Mouse (Mus musculus): Measurements from ENCODE around the gene Art1. TPM values are rescaled to one million over a fixed set of nuclear protein-coding genes. Genes with fewer than 3 reads are reported as not detected.
A peak's percentile ranks its signal among the peaks of the same experiment; 100 is the strongest.

Gene Art1
- polyA plus RNA-seq, 1 experiment from 2014 or later = 0.26 TPM

DNA sequence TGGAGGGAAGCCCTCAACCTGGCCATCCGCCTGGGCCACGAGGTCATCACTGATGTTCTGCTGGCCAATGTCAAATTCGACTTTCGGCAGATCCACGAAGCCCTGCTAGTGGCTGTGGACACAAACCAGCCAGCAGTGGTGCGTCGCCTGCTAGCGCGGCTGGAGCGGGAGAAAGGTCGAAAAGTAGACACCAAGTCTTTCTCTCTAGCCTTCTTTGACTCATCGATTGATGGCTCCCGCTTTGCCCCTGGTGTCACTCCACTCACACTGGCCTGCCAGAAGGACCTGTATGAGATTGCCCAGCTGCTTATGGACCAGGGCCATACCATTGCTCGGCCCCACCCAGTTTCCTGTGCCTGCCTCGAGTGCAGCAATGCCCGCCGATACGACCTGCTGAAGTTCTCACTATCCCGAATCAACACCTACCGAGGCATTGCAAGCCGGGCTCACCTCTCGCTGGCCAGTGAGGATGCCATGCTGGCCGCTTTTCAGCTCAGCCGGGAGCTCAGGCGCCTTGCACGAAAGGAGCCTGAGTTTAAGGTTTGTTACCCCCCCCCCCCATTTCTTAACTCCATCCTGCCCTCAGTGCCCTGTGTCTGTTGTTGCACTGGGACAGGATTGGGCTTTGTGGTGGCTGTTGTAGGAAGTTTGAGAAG lies 17.4 kb upstream of the Art1 start:
- Histone ChIP-seq H3K27ac (no peak overlapping the region), H3K4me1 (replicated peaks) (no peaks in the 10 kb centered on the region), H3K36me3 (peaks cover 82% of the 10 kb centered on the region), H3K9me3 (no peaks in the 10 kb centered on the region), H3K4me3 (no peak overlapping the region), H3K4me2 (no peak overlapping the region), H3K27me3 (no peaks in the 10 kb centered on the region), H3K9ac (no peak overlapping the region)
- 92% methylated on average over 26 of the region's 26 CpGs for WGBS
- no peak for ATAC-seq (ENCODE audit: low FRiP score)

DNA sequence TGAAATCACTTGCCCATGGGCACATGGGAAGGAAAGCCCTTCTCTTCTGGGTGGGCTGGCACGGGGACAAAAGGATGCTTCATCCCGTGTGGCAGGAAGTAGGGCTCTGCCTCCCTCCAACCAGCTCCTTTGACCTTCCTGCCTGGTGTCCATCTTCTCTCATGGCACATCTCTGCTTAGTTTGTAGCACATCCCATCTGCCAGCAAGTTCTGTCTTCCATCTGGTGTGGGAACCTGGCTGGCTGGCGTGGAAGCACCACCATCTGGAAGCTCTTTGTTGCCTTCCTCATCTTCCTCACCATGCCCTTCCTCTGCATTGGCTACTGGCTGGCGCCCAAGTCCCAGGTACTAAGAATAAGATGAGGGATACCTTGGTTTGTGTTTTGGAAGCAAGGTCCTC lies 14.2 kb upstream of the Art1 start:
- Histone ChIP-seq H3K36me3 (peaks cover 71% of the 10 kb centered on the region), H3K4me2 (no peak overlapping the region), H3K4me3 (no peak overlapping the region), H3K4me1 (replicated peaks) (no peaks in the 10 kb centered on the region), H3K27me3 (no peaks in the 10 kb centered on the region), H3K9ac (no peak overlapping the region), H3K27ac (no peak overlapping the region), H3K9me3 (no peaks in the 10 kb centered on the region)
- no peak for ATAC-seq (ENCODE audit: low FRiP score)
- 81% methylated on average over 4 of the region's 4 CpGs for WGBS

DNA sequence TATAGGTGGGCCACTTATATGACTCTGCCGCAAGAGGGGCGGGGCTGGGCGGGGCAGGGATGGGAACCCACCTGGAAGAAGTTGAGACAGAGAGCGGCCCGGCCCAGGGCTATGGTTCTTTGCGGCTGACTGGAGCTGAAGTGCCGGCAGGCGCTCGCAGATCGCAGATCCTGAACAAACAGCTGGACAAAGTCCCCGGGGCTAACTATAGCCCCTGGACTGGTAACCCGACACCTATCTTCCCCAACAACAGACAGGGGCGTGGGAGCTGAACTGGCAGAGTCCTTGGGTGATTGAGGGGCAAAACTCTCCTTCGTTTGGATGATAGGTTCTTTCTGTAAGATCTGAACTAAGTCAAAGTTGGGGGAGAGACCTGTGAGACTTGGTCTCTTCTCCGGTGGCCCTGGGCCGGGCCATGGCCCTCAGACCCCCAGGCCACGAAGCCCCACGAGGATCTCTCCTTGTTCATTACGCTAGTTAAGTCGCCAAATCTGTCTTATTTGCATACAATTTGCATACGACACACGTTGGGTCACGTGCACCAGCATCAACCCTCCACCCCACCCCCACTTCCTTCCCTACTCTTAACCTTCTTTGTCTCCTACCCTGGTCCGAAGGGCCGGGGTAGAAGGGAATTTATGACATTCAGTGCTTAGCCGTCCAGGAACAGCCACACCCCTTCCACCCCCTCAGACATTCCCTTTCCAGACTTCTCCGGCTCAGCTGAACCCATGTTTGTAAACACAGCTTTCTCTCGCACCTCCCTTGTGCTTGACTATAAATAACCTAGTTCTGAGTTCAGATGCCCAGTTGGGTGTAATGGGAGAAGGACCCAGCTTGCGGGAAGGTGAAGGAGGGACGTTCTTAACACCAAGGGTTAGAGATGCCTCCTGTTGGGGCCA lies 1.5 kb upstream of the Art1 start:
- ATAC-seq (ENCODE audit: low FRiP score) = peak; percentile 55; the same call in 1 of the 2 replicates
- H3K36me3 ChIP-seq = peaks cover 4% of the 10 kb centered on the region
- H3K4me2 ChIP-seq = peak overlapping the region; percentile 49
- peaks cover 22% of the 10 kb centered on the region for H3K4me1 ChIP-seq (replicated peaks)
- WGBS = 4% methylated on average over 30 of the region's 30 CpGs
- no peak overlapping the region for H3K27ac ChIP-seq
- H3K4me3 ChIP-seq = peak overlapping the region; percentile 18
- H3K9ac ChIP-seq = no peak overlapping the region
- no peaks in the 10 kb centered on the region for H3K9me3 ChIP-seq
- 0 out of 2 replicates have a peak, but pooled peaks cover 3% of the 10 kb centered on the region for H3K27me3 ChIP-seq

DNA sequence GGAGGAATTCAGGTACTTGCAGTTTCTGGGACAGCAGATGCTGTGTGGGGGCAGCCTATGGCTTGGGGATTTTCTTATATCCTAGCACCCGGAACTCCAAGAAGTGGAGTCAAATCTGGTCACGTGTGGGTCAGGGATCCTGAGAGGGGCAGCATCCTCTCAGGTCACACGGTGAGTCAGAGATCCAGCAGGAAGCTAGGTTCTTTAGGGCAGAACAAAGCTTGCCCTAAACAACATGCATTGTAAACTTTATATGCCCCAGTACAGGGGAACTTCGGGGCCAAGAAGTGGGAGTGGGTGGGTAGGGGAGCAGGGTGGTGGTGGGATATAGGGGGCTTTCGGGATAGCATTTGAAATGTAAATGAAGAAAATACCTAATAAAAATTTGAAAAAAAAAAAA lies 675 bp upstream of the Art1 start:
- H3K4me3 ChIP-seq = no peak overlapping the region
- H3K9ac ChIP-seq = no peak overlapping the region
- no peak overlapping the region for H3K27ac ChIP-seq
- H3K9me3 ChIP-seq = no peaks in the 10 kb centered on the region
- peaks cover 4% of the 10 kb centered on the region for H3K36me3 ChIP-seq
- H3K4me1 ChIP-seq (replicated peaks) = peaks cover 22% of the 10 kb centered on the region
- no peak overlapping the region for H3K4me2 ChIP-seq
- 63% methylated on average over 5 of the region's 5 CpGs for WGBS
- 0 out of 2 replicates have a peak, but pooled peaks cover 3% of the 10 kb centered on the region for H3K27me3 ChIP-seq
- ATAC-seq (ENCODE audit: low FRiP score) = no peak

DNA sequence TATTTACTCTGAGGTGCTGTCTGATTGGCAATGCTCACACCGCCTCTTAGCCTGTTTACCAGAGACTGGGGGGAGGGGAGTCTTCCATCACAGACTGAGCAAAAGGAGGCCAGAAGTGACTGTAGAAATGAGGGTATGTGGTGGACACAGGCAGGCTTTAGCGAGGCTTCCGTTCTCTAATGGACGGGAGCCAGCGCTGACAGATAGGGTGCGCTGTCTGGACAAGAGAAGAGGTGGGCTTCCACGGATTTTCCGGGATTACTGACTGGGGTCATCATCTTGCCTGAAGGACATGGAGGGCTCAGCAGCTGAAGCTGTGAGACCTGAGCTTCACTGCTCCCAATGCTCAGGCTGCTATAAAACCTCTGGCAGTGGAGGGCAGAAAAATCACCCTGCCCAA lies 698 bp downstream of the Art1 start:
- no peak for ATAC-seq (ENCODE audit: low FRiP score)
- 35% methylated on average over 8 of the region's 8 CpGs for WGBS
- peaks cover 30% of the 10 kb centered on the region for H3K4me1 ChIP-seq (replicated peaks)
- H3K9ac ChIP-seq = no peak overlapping the region
- no peaks in the 10 kb centered on the region for H3K9me3 ChIP-seq
- no peak overlapping the region for H3K4me2 ChIP-seq
- no peaks in the 10 kb centered on the region; the same call in 1 of the 2 replicates for H3K36me3 ChIP-seq
- H3K4me3 ChIP-seq = no peak overlapping the region
- 0 out of 2 replicates have a peak, but pooled peaks cover 3% of the 10 kb centered on the region for H3K27me3 ChIP-seq
- H3K27ac ChIP-seq = no peak overlapping the region

DNA sequence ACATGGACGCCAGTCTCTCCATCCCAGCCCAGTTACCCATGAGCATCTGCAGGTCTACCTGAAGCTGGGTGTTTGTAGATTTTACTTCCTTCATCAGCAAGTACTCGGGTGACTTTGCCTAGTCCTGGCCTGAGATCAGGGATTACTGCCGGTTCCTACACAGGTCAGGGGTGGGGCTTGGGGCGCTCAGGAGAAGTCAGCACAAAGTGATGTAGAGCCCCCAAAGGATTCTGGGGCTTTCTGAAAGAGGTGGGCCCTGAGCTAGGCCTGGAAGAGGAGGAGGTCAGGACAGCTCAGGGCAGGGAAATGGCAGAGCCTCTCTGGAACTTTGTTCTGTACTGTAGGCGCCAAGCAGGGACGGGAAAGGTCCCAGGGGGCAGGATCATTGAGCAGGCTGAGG lies 1.2 kb downstream of the Art1 start:
- Histone ChIP-seq H3K4me3 (no peak overlapping the region), H3K4me1 (replicated peaks) (peaks cover 30% of the 10 kb centered on the region), H3K27me3 (0 out of 2 replicates have a peak, but pooled peaks cover 3% of the 10 kb centered on the region), H3K9me3 (no peaks in the 10 kb centered on the region), H3K4me2 (no peak overlapping the region), H3K36me3 (no peaks in the 10 kb centered on the region), H3K9ac (no peak overlapping the region), H3K27ac (no peak overlapping the region)
- WGBS = 51% methylated on average over 6 of the region's 6 CpGs
- ATAC-seq (ENCODE audit: low FRiP score) = no peak

DNA sequence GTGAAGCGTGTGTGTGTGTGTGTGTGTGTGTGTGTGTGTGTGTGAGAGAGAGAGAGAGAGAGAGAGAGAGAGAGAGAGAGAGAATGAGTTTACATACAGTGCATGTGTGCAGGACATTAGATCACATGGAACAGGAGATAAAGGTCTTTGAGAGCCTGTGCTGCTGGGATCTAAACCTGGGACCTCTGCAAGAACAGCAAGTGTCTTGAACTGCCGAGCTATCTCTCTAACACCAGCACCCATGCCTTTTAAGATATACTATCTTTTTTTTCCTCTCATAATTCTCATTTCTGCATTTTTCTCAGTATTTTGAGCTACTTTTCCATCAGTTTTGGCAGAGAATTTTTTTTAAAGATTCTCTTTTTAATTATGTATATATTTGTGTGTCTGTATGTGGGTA lies 2.0 kb downstream of the Art1 start:
- Histone ChIP-seq H3K36me3 (no peaks in the 10 kb centered on the region), H3K27me3 (0 out of 2 replicates have a peak, but pooled peaks cover 3% of the 10 kb centered on the region), H3K4me2 (no peak overlapping the region), H3K4me1 (replicated peaks) (peaks cover 30% of the 10 kb centered on the region), H3K27ac (no peak overlapping the region), H3K9me3 (no peaks in the 10 kb centered on the region), H3K4me3 (no peak overlapping the region), H3K9ac (no peak overlapping the region)
- ATAC-seq (ENCODE audit: low FRiP score) = no peak
- WGBS = 93% methylated on average over 2 of the region's 2 CpGs

DNA sequence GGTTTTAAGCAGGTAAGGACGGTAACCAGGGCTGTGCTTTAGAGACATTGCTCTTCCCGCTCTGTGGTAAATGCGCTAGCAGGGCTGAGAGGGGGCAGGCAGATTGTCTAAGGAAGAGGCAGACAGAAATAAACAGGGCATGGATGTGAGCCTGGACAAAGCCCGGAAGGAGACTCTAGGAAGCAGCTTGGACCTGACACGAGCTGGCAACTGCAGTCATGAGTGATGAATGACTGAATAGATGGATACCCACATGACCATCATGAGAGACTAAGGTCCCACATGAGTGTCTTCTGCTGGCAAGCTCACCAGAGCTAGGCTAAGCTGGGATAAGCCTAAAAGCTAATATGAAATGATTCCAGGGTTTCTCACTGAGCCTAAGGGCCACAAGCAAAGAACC lies 2.6 kb downstream of the Art1 start:
- H3K9ac ChIP-seq = no peak overlapping the region
- no peaks in the 10 kb centered on the region for H3K9me3 ChIP-seq
- peaks cover 30% of the 10 kb centered on the region for H3K4me1 ChIP-seq (replicated peaks)
- H3K4me3 ChIP-seq = no peak overlapping the region
- H3K27me3 ChIP-seq = 0 out of 2 replicates have a peak, but pooled peaks cover 3% of the 10 kb centered on the region
- H3K4me2 ChIP-seq = no peak overlapping the region
- H3K36me3 ChIP-seq = no peaks in the 10 kb centered on the region
- ATAC-seq (ENCODE audit: low FRiP score) = no peak
- WGBS = 77% methylated on average over 5 of the region's 5 CpGs
- no peak overlapping the region for H3K27ac ChIP-seq

DNA sequence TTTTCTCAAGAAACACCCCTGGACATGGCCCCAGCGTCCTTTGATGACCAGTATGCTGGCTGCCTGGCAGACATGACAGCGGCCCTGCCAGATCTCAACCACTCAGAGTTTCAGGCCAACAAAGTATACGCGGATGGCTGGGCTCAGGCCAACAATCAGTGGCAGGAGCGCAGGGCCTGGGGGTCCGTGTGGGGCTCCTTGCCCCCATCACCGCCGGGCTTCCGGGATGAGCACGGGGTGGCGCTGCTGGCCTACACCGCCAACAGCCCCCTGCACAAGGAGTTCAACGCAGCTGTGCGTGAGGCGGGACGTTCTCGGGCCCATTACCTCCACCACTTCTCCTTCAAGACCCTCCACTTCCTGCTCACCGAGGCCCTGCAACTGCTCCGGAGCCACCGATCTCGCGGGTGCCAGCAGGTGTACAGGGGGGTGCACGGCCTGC lies 5.2 kb downstream of the Art1 start:
- H3K4me3 ChIP-seq = peak overlapping the region; percentile 24
- H3K9ac ChIP-seq = peak overlapping the region; percentile 43
- no peaks in the 10 kb centered on the region for H3K36me3 ChIP-seq
- no peaks in the 10 kb centered on the region for H3K27me3 ChIP-seq
- ATAC-seq (ENCODE audit: low FRiP score) = no peak
- 21% methylated on average over 23 of the region's 23 CpGs for WGBS
- peak overlapping the region; percentile 52 for H3K4me2 ChIP-seq
- no peaks in the 10 kb centered on the region for H3K9me3 ChIP-seq
- no peak overlapping the region for H3K27ac ChIP-seq
- H3K4me1 ChIP-seq (replicated peaks) = peaks cover 18% of the 10 kb centered on the region

DNA sequence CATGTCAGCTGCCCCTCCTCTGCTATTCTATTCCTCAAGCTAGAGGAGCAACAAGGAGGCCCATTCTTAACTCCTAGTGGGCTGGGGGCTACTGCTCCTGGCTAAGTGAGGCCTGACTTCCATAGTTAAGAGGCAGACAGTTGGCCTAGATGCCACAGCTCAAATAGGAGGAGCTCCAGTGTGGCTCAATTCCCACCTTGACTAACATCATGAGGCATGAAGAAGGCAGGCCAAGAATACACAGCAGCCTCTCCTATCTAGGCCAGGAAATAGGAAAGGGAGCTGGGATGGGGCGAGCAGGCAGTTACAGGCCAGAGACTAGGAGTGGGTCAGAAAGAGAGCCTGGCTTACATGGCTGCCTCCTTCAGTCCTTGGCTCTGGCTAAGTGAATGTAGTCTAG lies 6.7 kb downstream of the Art1 start:
- Histone ChIP-seq H3K4me3 (no peak overlapping the region), H3K9me3 (no peaks in the 10 kb centered on the region), H3K4me1 (replicated peaks) (peaks cover 7% of the 10 kb centered on the region), H3K27ac (no peak overlapping the region), H3K36me3 (no peaks in the 10 kb centered on the region), H3K27me3 (no peaks in the 10 kb centered on the region), H3K9ac (no peak overlapping the region), H3K4me2 (no peak overlapping the region)
- no peak for ATAC-seq (ENCODE audit: low FRiP score)
- WGBS = 79% methylated on average over 1 of the region's 1 CpGs

DNA sequence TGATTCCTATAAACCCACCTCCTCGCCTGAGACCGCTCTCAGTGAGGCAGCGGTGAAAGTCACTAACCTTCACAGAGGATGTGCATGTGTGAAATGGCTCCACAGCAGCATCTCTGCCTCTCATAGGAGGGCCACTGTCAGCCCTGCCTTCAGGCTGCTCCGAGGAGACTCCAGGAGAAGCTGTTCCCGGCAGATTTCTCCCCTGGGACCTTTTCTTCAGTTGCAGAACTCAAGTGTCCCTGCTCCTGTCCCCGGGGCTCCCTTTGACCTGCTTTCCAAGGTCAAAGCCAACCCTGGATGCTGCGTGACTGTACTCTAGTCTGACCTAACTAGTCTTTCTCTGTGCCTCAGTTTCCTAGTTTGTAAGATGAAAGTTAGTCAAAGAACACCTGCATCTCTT lies 7.6 kb downstream of the Art1 start, which contains the start of gene Art5:
TSS of gene Art5 (minus strand) at position 319 of the 400 bp plus-strand sequence.
- no peak within 1 kb of the TSS for H3K9ac ChIP-seq
- H3K27ac ChIP-seq = no peak within 1 kb of the TSS
- 67% methylated on average over 7 of the region's 7 CpGs for WGBS
- H3K4me3 ChIP-seq = no peak within 1 kb of the TSS
- no peak within 1 kb of the TSS for H3K4me2 ChIP-seq
- H3K9me3 ChIP-seq = no peaks in the 10 kb centered on the region
- H3K4me1 ChIP-seq (replicated peaks) = peaks cover 7% of the 10 kb centered on the region
- ATAC-seq (ENCODE audit: low FRiP score) = no peak
- no peaks in the 10 kb centered on the region for H3K36me3 ChIP-seq
- H3K27me3 ChIP-seq = no peaks in the 10 kb centered on the region

DNA sequence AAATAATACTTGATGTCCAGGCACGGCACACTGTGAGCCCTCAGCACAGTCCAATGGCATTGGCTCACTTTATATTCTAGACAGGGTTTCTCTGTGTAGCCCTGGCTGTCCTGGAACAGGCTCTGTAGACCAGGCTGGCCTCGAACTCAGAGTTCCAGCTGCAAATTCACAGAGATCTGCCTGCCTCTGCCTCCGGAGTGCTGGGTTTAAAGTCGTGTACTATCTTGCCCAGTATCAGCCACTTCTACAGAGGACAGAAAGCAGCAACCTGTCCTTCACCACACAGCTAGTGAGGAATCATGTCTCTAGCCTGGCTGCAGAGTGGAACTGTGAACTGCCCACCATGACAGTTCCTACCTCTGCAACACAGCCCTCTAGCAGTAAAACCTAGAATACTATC lies 8.2 kb downstream of the Art1 start:
- Histone ChIP-seq H3K4me2 (no peak overlapping the region), H3K9me3 (no peaks in the 10 kb centered on the region), H3K27me3 (no peaks in the 10 kb centered on the region), H3K9ac (no peak overlapping the region), H3K27ac (no peak overlapping the region), H3K36me3 (no peaks in the 10 kb centered on the region), H3K4me3 (no peak overlapping the region), H3K4me1 (replicated peaks) (peaks cover 7% of the 10 kb centered on the region)
- no peak for ATAC-seq (ENCODE audit: low FRiP score)
- WGBS = 93% methylated on average over 4 of the region's 4 CpGs
